Mouse (Mus musculus): ENCODE data around the gene Sun1. TPM values are rescaled to one million over a fixed set of nuclear protein-coding genes. Genes with fewer than 3 reads are reported as not detected.

The Sun1 gene
- polyA plus RNA-seq, 1 experiment = 74.1 TPM

DNA sequence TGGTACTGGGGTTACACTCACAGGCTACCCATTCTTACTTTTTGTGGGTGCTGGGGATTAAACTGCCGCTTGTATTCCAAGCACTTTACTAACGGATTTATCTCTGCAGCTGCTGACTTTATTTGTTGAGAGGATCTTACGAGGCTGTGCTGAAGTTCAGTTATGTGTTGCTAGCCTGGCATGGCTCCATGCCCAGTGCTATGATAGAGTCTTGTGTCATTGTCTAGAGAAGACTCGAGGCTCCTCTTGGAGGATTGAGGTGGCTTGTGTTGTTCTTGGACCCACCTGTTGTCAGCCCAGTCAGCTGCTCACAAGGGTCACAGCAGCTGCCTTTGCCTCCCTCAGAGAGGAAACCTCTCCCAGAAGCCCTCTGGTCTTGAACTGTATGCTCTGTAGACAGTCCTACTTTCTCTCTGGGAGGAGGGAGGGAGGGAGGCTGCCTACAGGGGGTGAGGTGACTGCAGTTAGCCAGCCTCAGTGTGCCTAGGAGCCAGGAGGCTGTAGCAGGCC is 19.6 kb downstream of the Sun1 start:
- Histone ChIP-seq H3K27me3 (ENCODE audit: control insufficient read depth, insufficient read depth, low read length, poor library complexity, severe bottlenecking) (no peaks in the 10 kb centered on the region), H3K4me1 (ENCODE audit: control insufficient read depth, insufficient read depth, low read length) (no peaks in the 10 kb centered on the region), H3K27ac (ENCODE audit: insufficient read depth, low read length) (no peak overlapping the region), H3K9ac (ENCODE audit: low read depth, poor library complexity, severe bottlenecking) (no peak overlapping the region), H3K4me3 (ENCODE audit: low read depth, low read length) (no peak overlapping the region), H3K36me3 (ENCODE audit: control insufficient read depth, insufficient read depth, low read length, poor library complexity, severe bottlenecking) (peaks cover 29% of the 10 kb centered on the region), H3K9me3 (replicated peaks; ENCODE audit: control insufficient read depth, insufficient read depth, low read length, poor library complexity, severe bottlenecking) (no peaks in the 10 kb centered on the region)
- TF ChIP-seq CTCF (IDR thresholded peaks at IDR 0.05; ENCODE audit: low read depth, low read length) = no peak
- TF ChIP-seq EP300 (IDR thresholded peaks at IDR 0.05; ENCODE audit: insufficient read depth, low read depth, low read length) = no peak
- TF ChIP-seq POLR2A (IDR thresholded peaks at IDR 0.05; ENCODE audit: insufficient read depth, low read length) = no peak

DNA sequence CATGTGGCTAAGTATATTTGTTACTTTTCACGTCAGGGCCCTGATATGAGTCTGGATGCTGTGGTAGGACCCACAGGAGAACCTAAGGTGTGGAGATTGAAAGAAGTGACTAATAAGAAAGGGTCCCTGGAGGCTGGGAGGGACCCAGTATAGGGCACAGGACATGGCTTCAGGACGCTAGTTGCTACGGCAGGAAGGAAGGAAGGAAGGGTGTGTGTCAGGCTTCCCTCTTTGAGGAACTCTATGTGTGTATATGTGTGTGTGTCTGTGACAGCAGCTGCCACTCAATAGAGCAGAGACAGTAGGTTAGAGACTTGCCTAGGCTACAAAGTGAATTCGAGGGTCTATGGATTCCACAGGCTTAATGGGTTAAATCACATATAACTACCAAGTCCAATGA is 20.2 kb downstream of the Sun1 start:
- Histone ChIP-seq H3K9ac (ENCODE audit: low read depth, poor library complexity, severe bottlenecking) (no peak overlapping the region), H3K36me3 (ENCODE audit: control insufficient read depth, insufficient read depth, low read length, poor library complexity, severe bottlenecking) (peaks cover 30% of the 10 kb centered on the region), H3K27me3 (ENCODE audit: control insufficient read depth, insufficient read depth, low read length, poor library complexity, severe bottlenecking) (no peaks in the 10 kb centered on the region), H3K4me1 (ENCODE audit: control insufficient read depth, insufficient read depth, low read length) (no peaks in the 10 kb centered on the region), H3K27ac (ENCODE audit: insufficient read depth, low read length) (no peak overlapping the region), H3K9me3 (replicated peaks; ENCODE audit: control insufficient read depth, insufficient read depth, low read length, poor library complexity, severe bottlenecking) (no peaks in the 10 kb centered on the region), H3K4me3 (ENCODE audit: low read depth, low read length) (no peak overlapping the region)
- TF ChIP-seq POLR2A (IDR thresholded peaks at IDR 0.05; ENCODE audit: insufficient read depth, low read length) (no peak), CTCF (IDR thresholded peaks at IDR 0.05; ENCODE audit: low read depth, low read length) (no peak)

DNA sequence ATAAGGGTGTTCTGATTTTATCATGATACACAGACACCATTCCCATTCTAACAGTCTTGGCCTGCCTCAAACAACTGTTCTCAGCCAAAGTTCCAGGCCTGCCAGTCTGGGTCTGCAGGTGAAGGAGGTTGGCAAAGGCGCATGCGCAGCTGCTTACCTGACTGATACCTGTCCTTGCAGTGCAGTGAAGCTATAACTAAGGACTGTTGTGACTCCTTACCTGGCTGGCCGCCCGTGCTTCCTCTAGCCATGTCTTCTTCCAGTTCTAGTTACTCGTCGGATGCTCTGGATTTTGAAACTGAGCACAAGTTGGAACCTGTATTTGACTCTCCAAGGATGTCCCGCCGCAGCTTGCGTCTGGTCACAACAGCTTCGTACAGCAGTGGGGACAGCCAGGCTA is 22.9 kb downstream of the Sun1 start:
- TF ChIP-seq POLR2A (IDR thresholded peaks at IDR 0.05; ENCODE audit: insufficient read depth, low read length) (no peak), CTCF (IDR thresholded peaks at IDR 0.05; ENCODE audit: low read depth, low read length) (no peak), EP300 (IDR thresholded peaks at IDR 0.05; ENCODE audit: insufficient read depth, low read depth, low read length) (no peak)
- Histone ChIP-seq H3K27ac (ENCODE audit: insufficient read depth, low read length) (no peak overlapping the region), H3K4me1 (ENCODE audit: control insufficient read depth, insufficient read depth, low read length) (no peaks in the 10 kb centered on the region), H3K27me3 (ENCODE audit: control insufficient read depth, insufficient read depth, low read length, poor library complexity, severe bottlenecking) (no peaks in the 10 kb centered on the region), H3K4me3 (ENCODE audit: low read depth, low read length) (no peak overlapping the region), H3K36me3 (ENCODE audit: control insufficient read depth, insufficient read depth, low read length, poor library complexity, severe bottlenecking) (peaks cover 43% of the 10 kb centered on the region), H3K9me3 (replicated peaks; ENCODE audit: control insufficient read depth, insufficient read depth, low read length, poor library complexity, severe bottlenecking) (no peaks in the 10 kb centered on the region), H3K9ac (ENCODE audit: low read depth, poor library complexity, severe bottlenecking) (no peak overlapping the region)

DNA sequence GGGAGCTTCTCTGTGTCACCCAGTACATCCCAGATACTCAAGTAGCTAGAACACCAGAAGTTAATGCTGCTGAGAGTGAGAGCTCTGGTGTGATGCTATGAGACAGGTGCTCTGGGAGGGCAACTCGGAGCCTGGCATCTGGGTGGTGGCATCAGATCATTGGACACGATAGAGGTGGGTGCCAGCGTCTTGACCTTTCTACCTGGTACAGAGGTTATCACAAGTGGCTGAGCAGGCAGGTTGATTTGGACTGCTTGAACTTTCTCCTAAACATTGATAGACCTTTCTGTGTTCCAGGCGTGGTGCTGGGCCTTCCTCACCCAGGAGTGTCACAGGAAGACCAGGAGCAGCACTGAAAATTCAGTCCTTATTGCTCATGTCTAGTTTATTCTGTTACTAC is 26.8 kb downstream of the Sun1 start:
- Histone ChIP-seq H3K27me3 (ENCODE audit: control insufficient read depth, insufficient read depth, low read length, poor library complexity, severe bottlenecking) (no peaks in the 10 kb centered on the region), H3K9me3 (replicated peaks; ENCODE audit: control insufficient read depth, insufficient read depth, low read length, poor library complexity, severe bottlenecking) (no peaks in the 10 kb centered on the region), H3K27ac (ENCODE audit: insufficient read depth, low read length) (no peak overlapping the region), H3K36me3 (ENCODE audit: control insufficient read depth, insufficient read depth, low read length, poor library complexity, severe bottlenecking) (peaks cover 41% of the 10 kb centered on the region), H3K4me3 (ENCODE audit: low read depth, low read length) (no peak overlapping the region), H3K9ac (ENCODE audit: low read depth, poor library complexity, severe bottlenecking) (no peak overlapping the region), H3K4me1 (ENCODE audit: control insufficient read depth, insufficient read depth, low read length) (no peaks in the 10 kb centered on the region)
- TF ChIP-seq POLR2A (IDR thresholded peaks at IDR 0.05; ENCODE audit: insufficient read depth, low read length) (no peak), CTCF (IDR thresholded peaks at IDR 0.05; ENCODE audit: low read depth, low read length) (no peak), EP300 (IDR thresholded peaks at IDR 0.05; ENCODE audit: insufficient read depth, low read depth, low read length) (no peak)

DNA sequence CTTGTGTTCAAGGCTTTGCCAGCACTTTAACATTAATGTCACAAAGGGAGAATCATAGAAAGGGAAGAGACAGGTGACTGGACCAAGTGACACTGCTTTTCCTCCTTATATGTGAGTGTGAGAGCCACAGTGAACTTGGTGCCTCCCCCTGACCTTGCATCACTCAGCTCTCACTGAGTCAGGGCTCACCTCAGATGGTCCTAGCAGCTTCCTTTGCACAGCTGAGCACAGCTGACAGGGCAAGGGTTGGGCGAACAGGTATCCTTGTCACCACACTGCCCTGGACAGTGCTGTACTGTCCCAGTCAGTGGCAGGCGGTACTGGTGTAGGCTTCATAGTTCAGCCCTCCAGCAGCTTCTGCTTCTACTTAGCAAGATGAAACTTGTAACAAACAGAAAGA is 27.2 kb downstream of the Sun1 start:
- Histone ChIP-seq H3K4me1 (ENCODE audit: control insufficient read depth, insufficient read depth, low read length) (no peaks in the 10 kb centered on the region), H3K27me3 (ENCODE audit: control insufficient read depth, insufficient read depth, low read length, poor library complexity, severe bottlenecking) (no peaks in the 10 kb centered on the region), H3K36me3 (ENCODE audit: control insufficient read depth, insufficient read depth, low read length, poor library complexity, severe bottlenecking) (peaks cover 41% of the 10 kb centered on the region), H3K9ac (ENCODE audit: low read depth, poor library complexity, severe bottlenecking) (no peak overlapping the region), H3K4me3 (ENCODE audit: low read depth, low read length) (no peak overlapping the region), H3K9me3 (replicated peaks; ENCODE audit: control insufficient read depth, insufficient read depth, low read length, poor library complexity, severe bottlenecking) (no peaks in the 10 kb centered on the region), H3K27ac (ENCODE audit: insufficient read depth, low read length) (no peak overlapping the region)
- no peak for TF ChIP-seq EP300 (IDR thresholded peaks at IDR 0.05; ENCODE audit: insufficient read depth, low read depth, low read length)
- no peak for TF ChIP-seq CTCF (IDR thresholded peaks at IDR 0.05; ENCODE audit: low read depth, low read length)
- no peak for TF ChIP-seq POLR2A (IDR thresholded peaks at IDR 0.05; ENCODE audit: insufficient read depth, low read length)

DNA sequence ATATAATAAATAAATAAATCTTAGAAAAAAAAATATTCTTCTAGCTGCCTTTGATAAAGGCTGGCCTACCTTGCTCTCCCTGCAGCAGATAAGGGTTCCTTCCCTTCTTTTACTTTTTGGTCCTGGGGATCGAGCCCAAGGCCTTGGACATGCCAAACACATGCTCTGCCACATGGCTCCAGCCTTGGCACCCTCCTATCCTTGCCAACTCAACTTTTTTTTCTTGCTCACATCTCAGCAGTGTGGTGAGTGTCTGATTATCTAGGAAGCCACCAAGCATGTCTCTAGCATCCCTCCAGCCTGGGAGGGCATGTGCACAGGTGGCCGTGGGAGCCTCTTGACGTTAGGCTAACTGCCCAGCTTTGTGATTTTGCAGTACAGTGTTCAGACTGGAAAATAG is 27.9 kb downstream of the Sun1 start:
- H3K27me3 ChIP-seq (ENCODE audit: control insufficient read depth, insufficient read depth, low read length, poor library complexity, severe bottlenecking) = no peaks in the 10 kb centered on the region
- no peak overlapping the region for H3K27ac ChIP-seq (ENCODE audit: insufficient read depth, low read length)
- no peak for TF ChIP-seq EP300 (IDR thresholded peaks at IDR 0.05; ENCODE audit: insufficient read depth, low read depth, low read length)
- TF ChIP-seq CTCF (IDR thresholded peaks at IDR 0.05; ENCODE audit: low read depth, low read length) = no peak
- no peak for TF ChIP-seq POLR2A (IDR thresholded peaks at IDR 0.05; ENCODE audit: insufficient read depth, low read length)
- no peak overlapping the region for H3K9ac ChIP-seq (ENCODE audit: low read depth, poor library complexity, severe bottlenecking)
- no peaks in the 10 kb centered on the region for H3K9me3 ChIP-seq (replicated peaks; ENCODE audit: control insufficient read depth, insufficient read depth, low read length, poor library complexity, severe bottlenecking)
- no peaks in the 10 kb centered on the region for H3K4me1 ChIP-seq (ENCODE audit: control insufficient read depth, insufficient read depth, low read length)
- H3K4me3 ChIP-seq (ENCODE audit: low read depth, low read length) = no peak overlapping the region
- peaks cover 39% of the 10 kb centered on the region for H3K36me3 ChIP-seq (ENCODE audit: control insufficient read depth, insufficient read depth, low read length, poor library complexity, severe bottlenecking)

All from ES-Bruce4 (cell line).